Mouse (Mus musculus): Measurements from ENCODE around the gene H2al2a.

DNA sequence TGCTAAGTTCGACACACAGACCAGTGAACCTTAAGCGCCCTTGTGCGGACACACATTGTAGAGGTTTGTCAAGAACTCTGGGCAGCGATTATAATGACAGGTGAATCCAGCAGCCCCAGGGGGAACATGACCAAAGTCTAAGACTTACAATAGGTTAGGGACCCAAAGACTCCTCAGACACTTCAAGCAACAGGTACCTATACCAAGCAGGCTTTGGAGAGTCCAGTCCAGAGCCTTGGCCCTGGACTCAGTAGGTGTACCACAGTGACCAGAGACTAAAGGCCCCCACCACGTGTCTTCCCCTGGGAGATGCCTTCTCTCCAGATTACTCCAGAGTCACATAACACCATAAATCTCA is 35.8 kb upstream of the H2al2a start:
- no peak for TF ChIP-seq CTCF (IDR thresholded peaks at IDR 0.05; ENCODE audit: low read depth)
- no peak for TF ChIP-seq EP300 (optimal IDR thresholded peaks at IDR 0.05)

Measured in stomach, postnatal 0 days (tissue).